Mouse (Mus musculus) fat pad, adult 2 months (tissue): ENCODE measurements at regions not wholly inside any gene's neighbourhood (a gene's known extent, or its start where the extent isn't known, plus 50 kb on each side); places are given as distances from the start of the nearest gene placed in this dataset.

Experiments
- DNase-seq: peaks from one replicate; pipeline ENCODE4 v3.0.0-alpha.2; 2011; ENCODE audit warnings: low read depth, low spot score; ENCODE audit errors: extremely low read depth

GRCm38 (mm10) chr8:35877581-35877980, 112.0 kb downstream of the Gm19410 start:
- DNase-seq, result no peak

GRCm38 (mm10) chr8:35881810-35882209, 116.2 kb downstream of the Gm19410 start:
- DNase-seq, result no peak

- no peak for DNase-seq
Observed at GRCm38 (mm10) chr8:35882638-35883455, 117.3 kb downstream of the Gm19410 start.

GRCm38 (mm10) chr8:35883456-35883780, 117.8 kb downstream of the Gm19410 start:
- no peak for DNase-seq

GRCm38 (mm10) chr8:35884545-35884944, 119.0 kb downstream of the Gm19410 start:
- DNase-seq, result no peak

- no peak for DNase-seq
Observed at GRCm38 (mm10) chr8:35890083-35890482, 124.5 kb downstream of the Gm19410 start.

GRCm38 (mm10) chr8:35891769-35892168, 126.2 kb downstream of the Gm19410 start:
- no peak for DNase-seq

GRCm38 (mm10) chr8:35898493-35898892, 132.9 kb downstream of the Gm19410 start:
- DNase-seq, result no peak

- DNase-seq, result no peak
Observed at GRCm38 (mm10) chr8:35901490-35901889, 135.9 kb downstream of the Gm19410 start.

GRCm38 (mm10) chr8:35904711-35905450, 139.3 kb downstream of the Gm19410 start:
- DNase-seq, result peak; percentile 42

GRCm38 (mm10) chr8:35907998-35908397, 142.4 kb downstream of the Gm19410 start:
- DNase-seq, result no peak

- DNase-seq, result peak; percentile 11
Observed at GRCm38 (mm10) chr8:35912264-35912663, 146.7 kb downstream of the Gm19410 start.

- DNase-seq, result no peak
Observed at GRCm38 (mm10) chr8:35915878-35916518, 150.4 kb downstream of the Gm19410 start.

- no peak for DNase-seq
Observed at GRCm38 (mm10) chr8:35917573-35917972, 152.0 kb downstream of the Gm19410 start.

GRCm38 (mm10) chr8:35919451-35919850, 153.9 kb downstream of the Gm19410 start:
- DNase-seq, result no peak

GRCm38 (mm10) chr8:35919859-35920675, 154.5 kb downstream of the Gm19410 start:
- no peak for DNase-seq

GRCm38 (mm10) chr8:35924026-35924425, 158.4 kb downstream of the Gm19410 start:
- DNase-seq, result no peak

GRCm38 (mm10) chr8:35927408-35927871, 161.8 kb downstream of the Gm19410 start:
- DNase-seq, result no peak

- DNase-seq, result no peak
Observed at GRCm38 (mm10) chr8:35930291-35930690, 164.7 kb downstream of the Gm19410 start.

GRCm38 (mm10) chr8:35933186-35934114, 167.9 kb downstream of the Gm19410 start:
- DNase-seq, result no peak
